Mouse (Mus musculus): Measurements from ENCODE around the gene St3gal2.
"Not testable (repeated sequence)": the region's sequence is repeated elsewhere in the genome, so short reads cannot be mapped to it uniquely, and the experiment has no call there.

The St3gal2 gene

DNA sequence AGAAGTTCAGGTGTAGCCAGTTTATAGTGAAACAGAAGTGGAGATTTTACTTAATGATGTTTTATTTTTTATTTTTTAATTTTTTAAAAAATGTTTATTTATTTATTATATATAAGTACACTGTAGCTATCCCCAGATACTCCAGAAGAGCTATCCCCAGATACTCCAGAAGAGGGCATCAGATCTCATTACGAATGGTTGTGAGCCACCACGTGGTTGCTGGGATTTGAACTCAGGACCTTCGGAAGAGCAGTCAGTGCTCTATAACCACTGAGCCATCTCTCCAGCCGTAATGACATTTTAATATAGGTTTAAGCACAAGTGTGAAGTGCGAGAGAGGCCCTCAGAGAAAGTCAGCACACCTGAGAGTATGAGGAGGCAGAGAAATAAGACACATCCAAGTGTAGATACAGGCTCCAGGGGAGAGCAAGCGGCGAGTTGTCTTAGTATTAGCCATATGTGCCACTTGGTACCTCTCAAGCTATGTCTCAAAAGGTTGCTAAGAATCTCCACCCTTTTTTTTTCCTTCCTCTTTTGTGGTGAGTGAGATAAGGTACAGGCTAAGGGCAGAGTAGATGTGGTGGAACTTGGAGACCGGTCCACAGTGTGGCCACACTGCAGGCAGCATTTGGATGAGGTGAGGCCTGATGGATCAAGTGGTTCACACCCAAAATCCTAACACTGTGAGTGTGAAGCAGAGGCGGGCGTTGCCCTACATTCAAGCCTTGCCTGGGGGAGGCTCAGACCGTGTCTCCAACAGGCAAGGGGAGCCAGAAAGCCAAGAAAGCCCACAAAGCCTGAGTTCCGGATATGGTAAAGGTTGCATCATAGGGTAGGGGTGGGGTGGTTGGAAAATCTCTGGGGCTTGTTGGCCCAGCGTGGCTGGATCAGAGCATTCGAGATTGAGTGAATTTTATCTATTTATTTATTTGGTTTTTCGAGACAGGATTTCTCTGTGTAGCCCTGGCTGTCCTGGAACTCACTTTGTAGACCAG, 7.8 kb upstream of the St3gal2 start:
- peak; percentile 43 for DNase-seq (ENCODE audit: low read depth)

DNA sequence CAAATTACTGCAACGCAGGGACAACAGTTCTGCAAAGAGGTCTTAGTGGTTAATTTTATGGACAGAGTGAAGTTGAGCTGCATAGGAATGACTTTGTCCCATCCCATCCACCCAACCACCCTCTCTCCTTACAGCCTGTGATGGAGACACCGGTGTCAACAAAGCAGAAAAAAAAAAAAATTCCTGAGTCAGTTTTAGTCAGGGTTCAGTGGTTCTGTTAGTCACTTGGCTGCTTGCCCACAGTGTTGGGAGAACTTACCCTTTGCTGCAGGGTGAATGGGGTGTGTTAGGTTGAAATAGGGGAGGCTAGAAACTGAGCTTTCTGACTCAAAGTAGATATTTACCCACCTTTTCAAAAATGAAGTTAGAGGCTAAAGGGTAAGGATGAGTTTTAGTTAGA, 2.3 kb upstream of the St3gal2 start:
- DNase-seq (ENCODE audit: low read depth): no peak

DNA sequence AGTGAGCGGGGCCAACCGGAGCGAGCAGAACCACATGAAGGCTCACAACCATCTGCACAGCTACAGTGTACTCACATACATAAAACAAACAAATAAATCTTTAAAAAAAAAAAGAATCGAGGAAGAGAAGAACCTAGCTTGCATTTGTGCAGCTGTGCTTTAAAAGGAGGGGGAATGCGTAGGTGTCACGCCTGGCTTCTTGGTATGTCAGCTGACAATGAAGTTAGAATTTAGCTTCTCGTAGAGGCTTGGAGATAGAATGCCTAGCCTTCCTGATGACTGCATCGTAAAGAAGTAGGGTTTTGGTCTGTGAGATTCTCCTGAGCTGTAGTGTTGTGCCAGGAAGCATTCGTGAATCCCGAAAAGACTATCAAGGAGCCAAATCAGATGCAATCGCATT, 1.7 kb upstream of the St3gal2 start:
- no peak for DNase-seq (ENCODE audit: low read depth)

DNA sequence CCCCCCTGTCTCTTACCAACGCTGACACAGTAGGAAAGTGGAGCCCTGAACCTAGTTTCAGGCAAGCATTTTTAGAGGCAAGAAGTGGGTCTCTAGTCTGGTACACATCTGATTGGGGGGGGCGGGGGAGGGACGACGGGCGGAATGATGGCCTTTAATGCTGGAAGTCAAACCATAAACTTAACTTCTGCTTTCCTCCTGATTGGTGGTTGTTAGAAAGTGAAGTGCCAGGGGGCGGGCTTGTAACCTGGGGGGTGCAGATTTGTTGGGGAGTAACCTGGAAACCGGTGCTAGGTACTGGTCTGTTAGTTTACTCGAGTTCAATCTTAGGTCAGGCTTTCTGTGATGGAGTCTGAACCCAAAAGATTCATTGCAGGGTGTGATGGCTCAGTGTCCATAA, 1.3 kb upstream of the St3gal2 start:
- no peak for DNase-seq (ENCODE audit: low read depth)

DNA sequence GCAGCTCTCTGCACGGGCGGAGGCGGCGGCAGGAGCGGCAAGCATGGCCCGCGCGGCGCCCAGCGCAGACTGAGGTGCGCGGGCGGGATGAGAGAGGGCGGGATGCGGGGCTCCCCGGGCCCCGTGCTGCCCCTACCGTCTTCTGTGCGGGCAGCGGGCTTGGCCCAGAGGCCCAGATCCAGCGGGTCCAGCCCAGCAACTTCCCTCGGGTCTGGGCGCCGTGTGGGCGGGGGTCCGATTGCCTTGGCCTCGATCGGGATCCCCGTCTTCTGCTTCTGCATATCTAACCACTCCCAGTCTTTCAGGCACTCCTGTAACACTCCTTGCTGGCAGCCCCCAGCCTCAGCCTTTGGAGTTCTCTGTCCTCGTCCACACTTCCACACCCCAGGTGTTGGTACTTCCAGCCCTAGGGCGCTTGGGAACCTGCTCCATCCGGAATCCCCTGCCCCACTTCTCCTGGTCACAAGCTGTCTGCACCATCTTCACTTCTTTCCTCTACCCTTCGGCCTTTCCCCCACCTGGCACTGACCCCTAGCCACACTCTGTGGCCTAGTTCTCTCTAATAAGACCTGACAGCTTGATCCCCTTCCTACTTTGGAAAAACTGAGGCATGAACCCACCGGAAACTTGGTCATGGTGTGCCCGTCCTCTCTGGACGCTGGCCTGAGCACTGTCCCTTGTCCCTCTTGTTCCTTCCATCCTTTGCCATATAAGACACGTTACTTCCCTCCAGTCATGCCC, 480 bp downstream of the St3gal2 start:
- DNase-seq (ENCODE audit: low read depth): no peak

DNA sequence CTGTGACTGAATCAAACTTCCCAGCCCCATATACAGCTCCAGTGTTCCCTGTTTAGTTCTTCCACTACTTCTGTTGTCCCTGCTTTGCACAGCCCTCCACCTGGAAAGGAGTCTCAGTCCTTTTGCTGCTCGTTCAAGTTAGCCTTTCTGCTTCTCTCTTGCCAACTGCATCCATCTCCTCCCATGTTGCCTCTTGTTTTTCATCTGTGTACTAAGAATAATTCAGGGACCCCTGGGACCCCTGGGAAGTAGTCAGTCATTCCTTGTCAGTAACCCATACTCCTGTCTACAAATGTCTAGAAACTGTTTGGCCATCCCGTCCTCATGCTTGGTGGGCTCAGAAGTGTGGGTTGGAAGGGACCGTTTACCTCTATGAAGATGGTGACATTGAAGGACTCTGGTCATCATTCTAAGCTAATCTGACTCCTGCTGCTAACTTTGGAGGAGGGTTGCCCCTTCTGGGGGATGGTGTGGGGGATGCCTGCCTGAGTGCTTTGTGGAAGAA, 1.1 kb downstream of the St3gal2 start:
- no peak for DNase-seq (ENCODE audit: low read depth)

DNA sequence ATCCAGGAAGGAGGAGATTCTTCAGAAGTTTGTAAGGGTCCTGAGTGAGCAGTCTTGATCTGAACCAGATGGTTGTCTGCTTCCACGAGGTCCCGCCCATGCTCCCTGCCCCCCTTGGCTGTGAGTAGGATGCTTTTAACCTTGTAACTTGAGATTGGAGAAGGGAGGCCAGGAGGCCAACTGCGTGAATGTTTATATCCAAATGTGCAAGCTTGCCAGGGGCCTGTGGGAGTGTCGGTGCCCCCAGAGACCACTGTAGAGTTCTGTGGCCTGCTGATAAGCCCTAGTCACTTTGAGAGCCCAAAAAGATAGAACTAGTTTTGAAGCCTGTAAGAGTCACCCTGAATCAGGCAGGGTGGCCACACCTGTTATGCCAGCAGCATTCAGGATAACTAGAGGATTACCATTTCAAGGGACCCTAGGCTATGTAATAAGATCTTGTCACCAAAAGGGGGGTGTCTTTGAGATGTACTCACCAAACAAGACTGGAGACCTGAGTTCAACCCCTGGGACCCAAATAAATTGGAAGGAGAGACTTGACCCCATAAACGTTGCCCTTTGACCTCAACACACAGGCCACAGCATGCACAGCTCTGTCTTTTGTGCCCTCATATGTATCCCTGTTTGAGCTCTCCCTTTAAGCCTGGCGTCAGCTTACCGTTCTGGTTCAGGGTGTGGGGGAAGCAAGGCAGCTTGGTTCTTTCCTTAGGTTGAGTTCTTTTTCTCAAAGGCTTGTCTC, 1.9 kb downstream of the St3gal2 start:
- peak; percentile 39 for DNase-seq (ENCODE audit: low read depth)

DNA sequence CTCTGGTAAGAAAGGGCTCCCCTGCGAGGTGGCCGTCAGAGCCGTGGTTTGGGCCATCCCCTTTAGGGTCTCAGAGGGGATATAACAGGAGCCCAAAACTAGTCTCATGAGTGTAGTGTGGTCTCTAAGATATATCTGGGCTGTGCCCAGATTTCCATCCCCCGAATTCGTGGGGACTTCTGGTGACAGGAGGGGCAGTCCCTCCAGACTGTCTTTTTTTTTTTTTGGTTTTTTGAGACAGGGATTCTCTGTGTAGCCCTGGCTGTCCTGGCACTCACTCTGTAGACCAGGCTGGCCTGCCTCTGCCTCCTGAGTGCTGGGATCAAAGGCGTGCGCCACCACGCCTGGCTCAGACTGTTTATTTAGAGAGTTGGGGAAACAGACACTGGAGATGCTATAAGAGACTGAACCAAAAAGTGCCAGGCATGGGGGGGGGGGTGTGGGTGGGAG, 6.0 kb downstream of the St3gal2 start:
- no peak for DNase-seq (ENCODE audit: low read depth)

DNA sequence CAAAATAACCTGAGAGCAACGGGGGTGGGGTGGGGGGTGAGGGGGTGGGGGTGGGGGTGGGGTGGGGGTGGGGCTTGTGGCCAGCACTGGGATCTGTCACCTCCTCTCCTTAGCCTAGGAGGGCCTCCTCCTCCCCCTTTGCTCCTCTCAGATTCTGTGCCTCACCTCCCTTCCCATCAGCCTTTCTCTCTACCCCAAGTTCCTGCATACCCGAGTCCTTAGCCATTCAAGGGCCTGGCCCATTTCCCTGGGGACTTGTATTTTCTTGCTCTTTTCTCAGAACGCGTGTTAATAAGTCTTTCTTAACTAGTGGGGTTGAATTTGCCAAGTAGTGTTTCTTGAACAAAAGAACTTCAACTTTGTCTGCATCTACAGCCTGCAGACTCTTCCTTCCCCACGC, 7.0 kb downstream of the St3gal2 start:
- no peak for DNase-seq (ENCODE audit: low read depth)

DNA sequence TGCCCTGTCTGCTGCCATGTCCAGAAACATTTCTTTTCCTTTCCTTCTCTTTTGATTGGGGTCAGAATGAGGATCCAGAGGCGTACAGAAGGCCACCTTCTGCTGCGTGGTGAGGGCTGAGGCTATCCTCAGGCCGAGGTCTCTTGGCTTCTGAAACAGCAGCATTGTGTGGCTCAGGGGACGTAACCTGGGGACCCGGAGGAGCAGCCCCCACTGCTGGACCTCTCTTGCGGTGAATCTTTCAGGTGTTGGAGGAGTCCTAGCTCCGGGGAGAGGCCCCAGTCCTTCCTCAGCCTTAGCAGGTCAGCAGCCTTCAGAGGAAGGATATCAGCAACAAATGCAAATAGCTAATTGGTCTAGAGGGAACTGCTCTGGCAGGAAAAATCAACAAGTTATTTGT, 8.7 kb downstream of the St3gal2 start:
- DNase-seq (ENCODE audit: low read depth): no peak

DNA sequence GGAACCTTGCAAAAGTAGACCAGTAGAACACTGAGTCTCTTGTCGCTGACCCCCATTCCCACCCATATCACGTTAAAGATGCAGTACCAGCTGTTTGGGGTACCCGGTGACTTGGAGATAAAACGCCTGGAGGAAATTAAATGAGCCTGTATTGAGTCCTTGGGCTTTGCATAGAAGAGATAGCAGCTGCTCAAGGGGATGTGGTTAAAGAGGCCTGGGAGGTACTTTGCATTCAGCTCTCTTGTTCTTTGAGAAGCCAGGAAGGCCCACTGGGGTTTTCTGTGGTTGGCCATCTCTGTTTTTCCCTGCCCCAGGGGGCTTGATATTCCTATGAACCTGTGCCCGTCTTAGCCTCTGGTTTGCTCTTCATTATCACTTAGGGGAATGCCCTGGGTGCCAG, 9.3 kb downstream of the St3gal2 start:
- peak; percentile 66 for DNase-seq (ENCODE audit: low read depth)

DNA sequence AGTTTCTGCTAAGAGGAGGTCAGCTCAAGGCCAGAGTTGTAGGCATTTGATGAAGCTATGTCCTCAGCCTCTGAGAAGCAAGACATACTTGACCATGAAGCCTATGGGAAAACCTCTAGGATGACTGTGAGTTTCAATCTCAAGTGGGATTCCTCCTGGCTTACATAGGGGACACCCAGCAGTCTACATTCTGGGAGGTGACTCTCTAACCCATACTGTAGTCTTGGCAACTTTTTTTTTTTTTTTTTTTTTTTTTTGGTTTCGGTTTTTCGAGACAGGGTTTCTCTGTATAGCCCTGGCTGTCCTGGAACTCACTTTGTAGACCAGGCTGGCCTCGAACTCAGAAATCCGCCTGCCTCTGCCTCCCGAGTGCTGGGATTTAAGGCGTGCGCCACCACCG, 9.9 kb downstream of the St3gal2 start:
- not testable (repeated sequence) for DNase-seq (ENCODE audit: low read depth)

DNA sequence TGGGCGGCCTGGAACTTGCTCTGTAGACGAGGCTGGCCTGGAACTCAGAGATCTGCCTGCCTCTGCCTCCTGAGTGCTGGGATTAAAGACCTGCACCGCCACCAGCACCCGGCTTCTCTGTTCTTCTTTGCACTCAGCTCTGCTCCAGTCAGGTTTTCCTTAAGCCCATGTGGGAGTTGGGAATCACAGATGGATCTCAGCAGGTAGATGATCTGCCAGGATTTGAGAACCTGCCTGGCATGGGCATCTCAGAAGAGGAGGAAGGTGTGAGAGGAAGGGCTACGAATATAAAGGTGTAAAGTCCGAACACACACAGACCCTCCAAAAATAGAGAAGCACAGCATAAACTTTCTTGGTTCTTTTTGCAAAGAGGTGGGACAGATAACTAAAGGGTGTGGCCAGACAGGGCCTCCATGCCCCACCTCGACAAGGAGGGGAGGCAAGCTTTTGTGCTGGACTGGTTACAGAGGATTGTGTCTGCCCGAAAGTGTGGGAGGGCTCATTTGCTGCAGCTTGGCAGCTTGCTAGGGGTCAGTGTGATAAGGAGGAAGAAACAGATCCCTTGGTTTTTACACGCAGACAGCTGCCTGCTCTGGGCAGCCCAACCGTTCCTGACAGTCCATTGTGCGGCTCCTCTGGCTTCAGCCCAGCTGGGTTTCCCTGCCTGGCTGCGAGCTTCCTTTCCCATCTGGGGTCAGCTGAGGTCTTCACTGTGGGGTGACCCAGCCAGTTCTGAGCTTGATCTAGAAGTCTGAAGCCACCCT, 11.6 kb downstream of the St3gal2 start:
- DNase-seq (ENCODE audit: low read depth): no peak

DNA sequence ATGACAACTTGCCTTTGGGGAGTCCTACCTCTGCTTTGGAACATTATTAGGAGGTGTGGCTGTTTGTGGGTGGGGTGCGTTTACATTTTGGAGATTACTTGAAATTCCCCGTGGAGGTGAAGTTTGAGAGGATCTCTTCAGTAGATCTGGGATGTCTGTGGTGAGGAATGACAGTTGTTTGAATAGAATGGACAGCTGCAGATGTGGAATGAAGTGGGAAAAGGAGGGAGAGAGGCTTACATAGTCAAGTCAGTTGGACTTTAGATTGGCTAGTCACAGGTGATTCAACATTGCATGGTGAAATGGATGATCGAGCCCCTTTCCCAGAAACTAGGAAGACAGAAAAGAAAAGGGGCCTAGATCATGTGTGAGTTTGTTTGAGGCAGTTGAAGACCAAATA, 12.7 kb downstream of the St3gal2 start:
- no peak for DNase-seq (ENCODE audit: low read depth)

DNA sequence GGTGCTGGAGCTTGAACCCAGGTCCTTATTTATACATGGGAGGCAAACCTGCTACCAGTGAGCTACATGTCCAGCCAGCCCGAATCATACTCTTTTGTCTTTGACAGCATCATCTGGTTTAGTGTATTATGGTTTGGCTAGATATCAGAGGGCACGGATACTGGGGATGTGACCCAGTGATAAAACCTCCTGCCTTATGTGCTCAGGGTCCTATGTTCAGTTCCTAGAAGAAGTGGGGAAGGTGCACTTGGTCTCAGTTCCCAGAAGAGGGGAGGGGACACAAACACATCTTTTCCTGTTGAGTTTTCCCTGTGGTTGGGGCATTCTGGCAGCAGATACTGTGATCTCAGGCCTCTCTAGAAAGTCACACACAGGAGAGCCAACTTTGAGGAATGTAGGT, 13.6 kb downstream of the St3gal2 start:
- DNase-seq (ENCODE audit: low read depth): no peak

DNA sequence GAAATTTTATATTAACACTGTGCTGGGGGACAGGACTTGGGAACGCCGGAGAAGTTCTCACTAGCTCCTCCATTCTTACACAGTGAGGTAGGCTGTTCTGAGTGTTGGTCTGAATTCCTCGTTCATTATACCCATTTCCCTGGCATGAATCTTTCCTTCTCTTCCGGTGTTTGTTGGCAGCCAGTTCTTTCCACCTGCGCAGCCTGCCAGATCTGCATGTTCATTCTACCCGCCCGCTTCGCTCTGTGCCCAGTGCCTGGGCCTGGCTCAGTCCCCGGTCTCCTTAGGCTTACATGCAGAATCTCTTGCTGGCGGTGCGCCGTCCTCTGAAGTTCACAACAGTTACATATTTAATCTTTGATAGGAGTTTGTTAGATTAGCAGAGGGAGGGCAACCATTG, 16.5 kb downstream of the St3gal2 start:
- DNase-seq (ENCODE audit: low read depth): no peak

DNA sequence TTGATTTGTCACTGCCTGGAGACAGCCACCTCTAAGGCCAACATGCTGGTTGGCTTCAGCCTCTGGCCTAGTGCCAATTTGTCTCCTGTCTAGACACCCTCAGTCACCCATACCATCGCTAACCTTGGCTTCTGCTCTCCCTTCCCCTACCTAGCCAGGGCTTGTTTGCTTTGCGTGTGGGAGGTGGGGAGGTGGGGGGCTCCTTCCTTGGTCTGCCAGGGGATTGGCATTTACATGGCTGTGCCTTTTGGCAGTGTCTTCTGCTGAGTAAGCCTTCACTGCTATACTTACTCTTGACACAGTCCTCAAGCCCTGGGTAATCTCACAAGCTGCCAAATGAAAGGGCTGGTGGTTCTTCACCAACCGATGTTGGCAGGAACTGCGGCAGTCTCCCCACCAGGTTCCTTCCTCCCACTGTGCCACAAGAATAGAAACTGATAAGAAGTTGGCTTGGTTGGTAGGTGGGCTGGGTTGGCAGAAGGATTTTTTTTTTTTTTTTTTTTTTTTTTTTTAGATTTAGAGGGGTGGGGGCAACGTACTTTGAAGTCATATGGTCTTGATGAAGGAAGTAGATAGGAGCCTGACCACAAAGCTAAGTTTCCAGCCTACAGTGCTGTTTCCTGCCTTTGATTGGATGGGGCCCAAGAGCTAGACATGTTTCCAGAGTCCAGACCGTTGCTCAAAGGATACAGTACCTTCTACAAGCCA, 19.3 kb downstream of the St3gal2 start:
- no peak for DNase-seq (ENCODE audit: low read depth)

DNA sequence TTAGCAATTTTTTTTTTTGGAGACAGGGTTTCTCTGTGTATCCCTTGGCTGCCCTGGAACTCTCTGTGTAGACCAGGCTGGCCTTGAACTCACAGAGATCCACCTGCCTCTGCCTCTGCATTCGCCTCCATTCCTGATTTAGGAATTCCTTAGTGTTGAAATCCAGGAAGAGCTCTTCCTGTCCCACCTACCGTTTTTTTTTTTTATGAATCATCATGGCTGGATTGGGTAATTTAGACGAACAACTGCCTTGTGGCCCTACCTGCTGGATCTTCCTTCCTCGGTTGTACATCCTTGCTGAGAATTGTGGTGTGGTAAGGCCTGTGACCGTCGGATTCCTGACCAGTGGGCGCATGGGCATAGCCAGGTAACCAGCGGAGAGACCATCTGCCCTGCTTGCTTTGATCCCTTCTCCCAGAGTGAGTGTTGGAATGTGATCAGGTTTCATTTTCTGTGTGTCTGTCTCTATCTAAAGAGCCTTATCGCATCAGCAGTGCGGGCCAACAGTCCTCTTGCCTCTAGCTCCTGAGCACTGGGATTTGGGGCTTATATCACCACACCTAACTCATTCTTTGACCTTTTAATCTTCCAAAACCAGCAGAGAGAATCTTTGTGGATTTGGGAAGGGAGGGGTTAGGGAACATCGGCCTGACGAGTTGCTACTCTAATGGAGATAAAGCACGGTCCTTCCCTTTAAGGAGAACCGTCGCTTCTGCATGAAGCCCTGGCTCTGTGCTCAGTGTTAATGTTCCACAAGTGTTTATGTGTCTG, 21.1 kb downstream of the St3gal2 start:
- DNase-seq (ENCODE audit: low read depth): no peak

DNA sequence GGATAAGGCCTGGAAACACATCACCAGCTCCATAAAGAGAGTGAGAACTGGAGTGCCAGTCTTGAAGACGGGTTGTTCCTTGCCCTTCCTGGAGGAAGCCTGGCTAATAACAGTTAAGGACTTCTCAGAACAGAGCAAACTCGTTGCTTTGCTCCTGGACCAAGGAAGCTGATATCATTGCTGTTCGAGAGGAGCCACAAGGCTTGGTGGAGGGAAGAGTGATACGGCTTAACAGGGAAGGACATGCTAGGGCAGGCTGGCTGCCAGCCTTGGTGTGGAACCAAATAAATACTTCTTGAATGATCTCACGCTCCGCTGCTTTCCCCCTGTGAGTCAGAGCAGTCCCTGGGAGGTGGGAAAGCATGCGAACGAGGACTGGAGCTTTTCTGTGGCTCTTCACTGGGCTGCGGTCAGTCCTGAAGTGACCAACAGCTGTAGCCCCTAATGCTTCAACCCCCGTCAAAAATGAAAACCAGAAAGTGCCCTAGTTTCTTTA, 21.8 kb downstream of the St3gal2 start:
- no peak for DNase-seq (ENCODE audit: low read depth)

All from c-Kit-positive CD71-negative TER-119-negative erythroid progenitor cells, embryonic 14.5 days (primary cell).